Mouse (Mus musculus): ENCODE measurements around the gene Pxylp1.

- TF ChIP-seq CTCF (IDR thresholded peaks at IDR 0.05; ENCODE audit: extremely low read depth, insufficient read depth, insufficient read length, insufficient replicate concordance) (no peak), POLR2A (IDR thresholded peaks at IDR 0.05; ENCODE audit: low read depth, low read length) (no peak)
These were observed 109.2 kb downstream of the Pxylp1 start for GRCm38 (mm10) chr9:96783258-96783657.

All from spleen, adult 2 months (tissue).